Mouse (Mus musculus) spleen, postnatal 4 days (tissue): ENCODE measurements around the gene Tenm2.
A peak's percentile ranks its signal among the peaks of the same experiment; 100 is the strongest.

Experiments used
- DNase-seq, 2 experiments: peaks; one replicate each; pipeline ENCODE4 v3.0.0; 2022; ENCODE audit warnings: low spot score in 2 of 2

Gene Tenm2

GRCm38 (mm10) chr11:36276015-36276414, 959.7 kb downstream of the Tenm2 start:
- no peak for DNase-seq

- DNase-seq = no peak
These were observed 963.6 kb downstream of the Tenm2 start for GRCm38 (mm10) chr11:36272149-36272548.

DNA sequence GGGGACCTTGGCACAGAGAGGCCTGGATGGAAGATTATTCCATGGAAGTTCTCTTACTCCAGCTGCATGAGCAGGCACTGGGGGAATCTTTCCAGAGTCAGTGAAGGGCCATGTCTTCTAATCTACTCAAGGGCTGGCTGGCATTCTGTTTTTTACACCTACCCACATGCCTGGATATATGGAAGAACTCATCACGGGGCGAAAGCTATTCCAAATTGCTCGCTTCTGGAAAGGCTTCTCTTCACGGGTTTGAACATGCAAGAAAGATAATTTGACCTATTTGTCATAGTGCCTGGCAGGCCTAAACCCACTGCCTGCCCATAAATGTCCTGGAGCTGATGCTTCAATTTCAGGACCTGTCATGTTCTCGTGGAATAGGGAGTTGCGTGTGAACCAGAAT, 965.8 kb downstream of the Tenm2 start:
- DNase-seq = no peak

DNA sequence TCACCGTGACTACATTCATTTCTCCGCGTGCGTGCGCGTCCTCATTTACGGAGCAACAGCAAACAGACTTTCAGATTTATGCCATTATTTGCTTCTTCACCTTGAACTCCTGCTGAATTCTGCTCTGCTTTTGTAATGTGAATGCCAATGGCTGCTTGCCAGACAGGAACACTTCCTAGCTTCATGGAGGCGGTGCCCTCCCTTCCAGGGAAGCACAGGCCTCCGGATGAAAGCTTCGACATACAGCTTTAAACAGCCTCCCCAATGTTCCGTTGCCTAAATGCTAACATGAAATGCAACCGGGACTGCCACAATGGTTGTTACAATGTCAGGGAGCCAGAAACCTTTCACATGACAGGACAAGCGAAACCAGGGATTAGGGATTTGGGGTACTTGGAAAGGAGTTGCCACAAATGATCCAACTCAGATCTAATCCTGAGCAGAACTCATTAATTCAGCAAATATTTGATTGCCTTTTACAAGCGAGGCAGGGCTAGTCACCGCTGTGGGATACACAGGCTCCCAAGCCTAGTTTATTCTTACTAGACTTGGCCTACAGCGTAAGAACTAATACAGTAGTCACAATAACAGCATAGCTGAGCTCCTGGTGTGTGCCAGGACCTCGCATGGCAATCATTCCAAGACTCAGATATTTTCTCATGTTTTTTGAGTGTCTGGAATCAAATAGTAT, 970.8 kb downstream of the Tenm2 start:
- DNase-seq = no peak

DNA sequence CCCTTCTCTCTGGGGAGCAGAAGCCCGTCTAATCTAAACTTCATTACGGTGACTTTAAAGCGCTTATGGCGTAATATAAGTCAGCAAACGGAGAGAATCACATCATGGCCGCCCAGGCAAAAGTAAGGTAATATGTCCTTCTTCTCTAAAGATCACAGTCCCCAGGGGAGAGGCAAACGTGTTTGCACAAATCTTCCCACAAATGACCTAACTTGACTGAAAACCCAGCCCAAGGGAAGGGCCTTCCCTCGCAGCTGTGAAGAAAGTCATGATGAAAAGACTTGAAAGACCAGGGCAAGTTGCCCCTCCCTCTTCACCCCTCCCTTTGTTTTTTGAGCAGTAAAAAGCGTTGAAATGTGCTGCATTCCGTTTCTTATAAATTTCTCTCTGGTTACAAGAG, 971.9 kb downstream of the Tenm2 start:
- no peak for DNase-seq

DNA sequence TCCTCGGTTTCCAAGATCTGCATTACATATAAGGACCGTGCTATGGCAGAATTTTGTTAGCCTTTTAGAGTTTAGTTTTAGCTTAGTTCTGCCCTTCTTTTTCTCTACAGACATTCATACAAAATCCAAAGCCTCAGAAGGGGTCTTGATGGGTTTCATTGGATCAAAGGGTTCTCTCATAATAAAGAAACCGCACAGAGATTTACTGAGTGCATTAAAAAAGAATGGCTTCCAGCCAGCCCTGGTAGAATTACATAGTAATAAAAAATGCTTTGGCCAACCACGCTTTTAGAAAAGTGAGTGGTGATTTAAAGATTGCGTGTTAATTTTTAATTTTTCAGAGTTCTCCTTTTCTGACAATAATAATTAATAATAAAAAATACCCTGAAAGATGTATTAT, 978.6 kb downstream of the Tenm2 start:
- DNase-seq = no peak

DNA sequence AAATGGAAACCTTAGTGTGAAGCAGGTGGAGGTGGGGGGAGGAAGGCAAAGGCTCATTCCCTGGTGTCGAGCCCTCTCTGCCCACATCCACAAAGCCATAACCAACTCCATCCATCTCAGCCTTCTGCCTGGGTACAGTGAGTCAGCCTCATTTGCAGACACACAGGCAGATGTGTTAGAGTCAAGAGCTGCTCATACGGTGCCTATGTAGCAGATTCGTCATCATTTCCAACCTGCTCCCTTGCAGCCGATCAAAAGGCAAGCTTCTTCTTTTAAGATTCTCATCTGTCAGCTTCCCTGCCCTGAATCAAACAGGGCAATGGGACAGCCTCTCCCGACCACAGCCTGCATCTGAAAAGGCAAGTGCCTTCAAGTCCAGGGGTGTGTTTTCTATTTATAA, 979.0 kb downstream of the Tenm2 start:
- no peak for DNase-seq

- DNase-seq = no peak
These were observed 981.7 kb downstream of the Tenm2 start for GRCm38 (mm10) chr11:36254019-36254418.

DNA sequence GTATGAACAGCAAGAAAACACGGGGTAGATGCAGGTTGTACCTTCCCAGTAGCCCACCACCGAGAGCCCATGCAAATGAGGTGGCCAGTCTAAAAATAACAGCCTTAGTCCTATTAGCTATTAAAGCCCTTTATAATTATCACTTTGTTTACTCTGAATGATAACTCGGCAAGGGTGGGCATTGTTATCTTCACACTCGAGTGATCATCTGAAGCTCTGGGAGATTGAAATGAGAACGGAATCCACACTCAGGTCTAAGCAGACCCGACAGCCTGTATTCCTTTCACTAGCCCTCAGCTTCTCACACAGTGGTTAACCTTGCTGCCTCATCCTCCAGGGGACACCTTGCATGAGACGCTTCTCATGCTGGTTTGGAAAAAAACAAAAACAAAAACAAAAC, 985.7 kb downstream of the Tenm2 start:
- no peak for DNase-seq

GRCm38 (mm10) chr11:36246152-36246551, 989.6 kb downstream of the Tenm2 start:
- DNase-seq = no peak

DNA sequence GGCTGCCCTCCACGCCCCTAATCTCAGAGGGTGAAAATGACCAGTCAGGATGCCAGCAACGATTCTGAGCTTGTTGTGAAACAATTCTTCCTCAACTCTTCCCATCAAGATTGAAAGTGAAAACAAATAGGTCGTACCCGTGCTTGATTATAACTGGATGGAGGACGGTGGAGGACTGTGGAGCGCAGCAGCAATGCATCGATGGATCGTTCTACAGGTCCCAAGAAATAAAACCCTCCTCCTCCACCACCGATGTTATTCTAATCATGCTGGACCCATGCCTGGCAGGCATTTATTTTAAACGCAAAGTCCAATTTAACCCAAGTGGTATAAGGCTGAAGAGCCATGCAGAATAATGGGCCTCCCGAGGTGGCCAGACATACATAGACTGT, 991.3 kb downstream of the Tenm2 start:
- no peak for DNase-seq

- no peak for DNase-seq
These were observed 991.8 kb downstream of the Tenm2 start for GRCm38 (mm10) chr11:36243747-36244490.

GRCm38 (mm10) chr11:36238890-36239289, 996.9 kb downstream of the Tenm2 start:
- no peak for DNase-seq

GRCm38 (mm10) chr11:36228654-36229053, 1007.1 kb downstream of the Tenm2 start:
- no peak for DNase-seq

GRCm38 (mm10) chr11:36228196-36228595, 1007.6 kb downstream of the Tenm2 start:
- DNase-seq = no peak

DNA sequence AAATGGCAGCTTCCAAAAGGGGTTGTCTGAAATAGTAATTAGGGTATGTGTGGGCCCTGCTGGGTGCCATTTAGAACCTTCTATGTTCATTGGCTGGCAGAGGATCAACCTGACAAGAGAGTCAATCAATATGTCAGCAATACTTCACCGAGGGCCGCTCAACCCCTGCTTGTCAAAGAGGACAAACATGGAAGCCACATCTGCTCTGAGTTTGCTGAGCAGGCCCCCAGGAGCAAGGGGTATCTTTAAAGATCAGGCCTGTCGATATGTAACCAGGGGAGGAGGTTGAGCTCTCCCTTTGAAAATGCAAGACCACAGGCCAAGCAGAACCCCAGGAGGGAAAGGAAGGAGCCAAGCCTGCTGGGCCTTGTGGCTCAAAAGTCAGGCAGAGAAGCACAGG, 1009.7 kb downstream of the Tenm2 start:
- no peak for DNase-seq

DNA sequence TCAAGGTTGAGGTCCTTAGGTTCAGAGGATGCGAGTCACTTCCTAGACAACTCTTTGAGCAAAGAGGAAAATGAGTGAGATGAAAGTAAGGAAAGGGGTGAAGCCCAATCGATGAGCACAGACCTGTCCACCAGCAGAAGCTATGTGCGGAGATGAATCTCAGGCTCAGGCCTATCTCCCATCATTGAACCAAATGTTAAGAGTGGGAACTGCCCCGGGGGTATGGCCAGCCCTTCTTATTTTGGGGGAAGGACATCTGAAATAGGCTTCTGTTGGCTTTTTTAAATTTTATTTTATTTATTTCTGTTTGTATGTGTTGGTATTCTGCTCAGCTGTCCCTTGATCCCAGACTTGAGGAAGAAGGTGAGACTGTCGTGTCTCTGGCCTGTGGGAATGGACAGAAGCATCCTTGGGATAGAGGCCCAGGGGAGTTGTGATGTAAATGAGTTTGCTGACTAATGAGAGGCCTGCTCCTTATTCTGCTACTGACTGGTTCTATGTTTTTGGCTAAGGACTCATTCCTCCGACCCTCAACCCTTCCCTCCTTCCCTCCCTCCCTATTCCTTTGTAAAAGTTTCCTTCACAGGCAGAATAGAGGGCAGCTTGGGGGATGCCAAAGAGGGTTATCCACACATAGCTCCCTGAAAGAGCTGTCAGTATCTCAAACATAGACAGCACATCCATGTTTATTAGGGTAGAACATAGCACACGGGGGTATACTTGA, 1011.9 kb downstream of the Tenm2 start:
- DNase-seq = no peak

DNA sequence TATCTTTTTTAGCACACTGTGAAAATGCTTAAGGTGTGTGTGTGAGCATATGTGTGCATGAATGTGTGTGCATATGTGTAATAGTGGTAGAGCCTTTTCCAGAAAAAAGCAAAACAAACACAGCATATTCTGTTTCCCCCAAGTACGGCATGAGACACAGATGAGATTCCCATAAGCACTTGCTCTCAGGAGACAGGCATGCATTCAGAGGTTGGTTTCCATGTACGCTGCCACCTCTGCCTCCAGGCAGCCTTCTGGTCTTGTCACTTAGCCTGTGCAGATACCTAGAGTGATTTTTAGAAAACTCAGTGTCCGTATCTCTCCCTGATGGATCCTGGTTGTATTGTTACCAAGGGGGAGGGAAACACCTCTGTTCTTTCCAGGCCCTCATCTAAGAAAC, 1013.7 kb downstream of the Tenm2 start:
- DNase-seq = no peak

GRCm38 (mm10) chr11:36221271-36221975, 1014.3 kb downstream of the Tenm2 start:
- peak in 1 of 2 experiments; percentile 16 for DNase-seq

GRCm38 (mm10) chr11:36220651-36221050, 1015.1 kb downstream of the Tenm2 start:
- DNase-seq = no peak

DNA sequence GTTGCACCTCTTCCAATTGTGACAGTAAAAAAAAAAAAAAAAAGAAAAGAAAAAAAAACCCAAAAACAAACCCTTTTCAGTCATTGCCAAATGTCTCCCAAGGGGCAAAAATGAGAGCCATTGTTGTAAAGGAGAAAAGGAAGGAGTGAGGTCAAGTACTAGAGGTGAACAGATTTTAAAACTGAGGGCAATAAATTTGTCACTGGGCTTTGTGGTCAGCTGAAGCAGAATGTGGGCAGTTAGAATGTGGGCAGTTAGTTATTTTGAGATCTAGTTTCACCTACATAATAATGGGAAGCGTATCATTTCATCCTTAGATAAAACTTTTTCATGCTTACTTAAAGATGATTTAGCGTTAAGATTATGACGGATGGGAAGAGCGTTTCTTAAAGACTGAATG, 1016.2 kb downstream of the Tenm2 start:
- no peak for DNase-seq

GRCm38 (mm10) chr11:36214589-36214988, 1021.2 kb downstream of the Tenm2 start:
- no peak for DNase-seq
